Mouse (Mus musculus): ENCODE measurements around the gene Epb41l2. TPM values are rescaled to one million over a fixed set of nuclear protein-coding genes. Genes with fewer than 3 reads are reported as not detected.

The Epb41l2 gene
- polyA plus RNA-seq, 1 experiment from 2014 or later = 95.3 TPM

- Histone ChIP-seq H3K27me3 (ENCODE audit: control insufficient read depth, insufficient read depth, low read depth, low read length) (no peaks in the 10 kb centered on the region), H3K9me3 (ENCODE audit: control insufficient read depth, low read length) (no peaks in the 10 kb centered on the region), H3K36me3 (ENCODE audit: control insufficient read depth, insufficient read depth, low read length) (no peaks in the 10 kb centered on the region), H3K4me3 (ENCODE audit: low read length) (no peak within 1 kb of the TSS), H3K4me1 (replicated peaks; ENCODE audit: control insufficient read depth, insufficient read depth, low read length) (peaks cover 5% of the 10 kb centered on the region; the same call in 1 of the 2 replicates), H3K4me2 (ENCODE audit: low read depth, low read length) (no peak within 1 kb of the TSS), H3K9ac (ENCODE audit: low read length) (no peak within 1 kb of the TSS), H3K27ac (ENCODE audit: low read length) (no peak within 1 kb of the TSS)
- WGBS = 88% methylated on average over 10 of the region's 10 CpGs
- ATAC-seq (ENCODE audit: low read depth) = no peak
Observed at GRCm38 (mm10) chr10:25535891-25536331, 176.3 kb downstream of the Epb41l2 start, which contains the start of gene Smlr1. Gene Smlr1 (minus strand): TSS chr10:25536267.

- H3K4me2 ChIP-seq (ENCODE audit: low read depth, low read length) = no peak overlapping the region
- no peak overlapping the region for H3K27ac ChIP-seq (ENCODE audit: low read length)
- ATAC-seq (ENCODE audit: low read depth) = no peak
- peaks cover 3% of the 10 kb centered on the region; the same call in 1 of the 2 replicates for H3K4me1 ChIP-seq (replicated peaks; ENCODE audit: control insufficient read depth, insufficient read depth, low read length)
- H3K36me3 ChIP-seq (ENCODE audit: control insufficient read depth, insufficient read depth, low read length) = no peaks in the 10 kb centered on the region
- 84% methylated on average over 6 of the region's 6 CpGs for WGBS
- no peaks in the 10 kb centered on the region for H3K27me3 ChIP-seq (ENCODE audit: control insufficient read depth, insufficient read depth, low read depth, low read length)
- no peak overlapping the region for H3K4me3 ChIP-seq (ENCODE audit: low read length)
- no peak overlapping the region for H3K9ac ChIP-seq (ENCODE audit: low read length)
- no peaks in the 10 kb centered on the region for H3K9me3 ChIP-seq (ENCODE audit: control insufficient read depth, low read length)
Observed at GRCm38 (mm10) chr10:25536621-25537020, 177.0 kb downstream of the Epb41l2 start.

GRCm38 (mm10) chr10:25538738-25539137 lies 179.1 kb downstream of the Epb41l2 start:
- WGBS = 72% methylated on average over 1 of the region's 1 CpGs
- H3K9ac ChIP-seq (ENCODE audit: low read length) = no peak overlapping the region
- no peaks in the 10 kb centered on the region for H3K9me3 ChIP-seq (ENCODE audit: control insufficient read depth, low read length)
- no peak overlapping the region for H3K27ac ChIP-seq (ENCODE audit: low read length)
- H3K4me3 ChIP-seq (ENCODE audit: low read length) = no peak overlapping the region
- no peaks in the 10 kb centered on the region for H3K27me3 ChIP-seq (ENCODE audit: control insufficient read depth, insufficient read depth, low read depth, low read length)
- H3K4me1 ChIP-seq (replicated peaks; ENCODE audit: control insufficient read depth, insufficient read depth, low read length) = no peaks in the 10 kb centered on the region
- no peak overlapping the region for H3K4me2 ChIP-seq (ENCODE audit: low read depth, low read length)
- no peaks in the 10 kb centered on the region for H3K36me3 ChIP-seq (ENCODE audit: control insufficient read depth, insufficient read depth, low read length)
- ATAC-seq (ENCODE audit: low read depth) = no peak

- WGBS = 69% methylated on average over 4 of the region's 4 CpGs
- Histone ChIP-seq H3K4me1 (replicated peaks; ENCODE audit: control insufficient read depth, insufficient read depth, low read length) (no peaks in the 10 kb centered on the region), H3K27ac (ENCODE audit: low read length) (no peak overlapping the region)
Observed at GRCm38 (mm10) chr10:25539146-25539770, 179.7 kb downstream of the Epb41l2 start.

GRCm38 (mm10) chr10:25539771-25540168 lies 180.2 kb downstream of the Epb41l2 start:
- H3K36me3 ChIP-seq (ENCODE audit: control insufficient read depth, insufficient read depth, low read length) = no peaks in the 10 kb centered on the region
- no peak overlapping the region for H3K4me2 ChIP-seq (ENCODE audit: low read depth, low read length)
- no peak overlapping the region for H3K27ac ChIP-seq (ENCODE audit: low read length)
- H3K9ac ChIP-seq (ENCODE audit: low read length) = no peak overlapping the region
- H3K4me1 ChIP-seq (replicated peaks; ENCODE audit: control insufficient read depth, insufficient read depth, low read length) = no peaks in the 10 kb centered on the region
- ATAC-seq (ENCODE audit: low read depth) = no peak
- H3K4me3 ChIP-seq (ENCODE audit: low read length) = no peak overlapping the region
- H3K9me3 ChIP-seq (ENCODE audit: control insufficient read depth, low read length) = no peaks in the 10 kb centered on the region
- WGBS = 38% methylated on average over 6 of the region's 6 CpGs
- no peaks in the 10 kb centered on the region for H3K27me3 ChIP-seq (ENCODE audit: control insufficient read depth, insufficient read depth, low read depth, low read length)

More at GRCm38 (mm10) chr10:25539146-25539770, 179.7 kb downstream of the Epb41l2 start:
- H3K4me2 ChIP-seq (ENCODE audit: low read depth, low read length) = no peak overlapping the region
- no peaks in the 10 kb centered on the region for H3K27me3 ChIP-seq (ENCODE audit: control insufficient read depth, insufficient read depth, low read depth, low read length)
- ATAC-seq (ENCODE audit: low read depth) = no peak
- no peaks in the 10 kb centered on the region for H3K9me3 ChIP-seq (ENCODE audit: control insufficient read depth, low read length)
- no peaks in the 10 kb centered on the region for H3K36me3 ChIP-seq (ENCODE audit: control insufficient read depth, insufficient read depth, low read length)
- H3K4me3 ChIP-seq (ENCODE audit: low read length) = no peak overlapping the region
- H3K9ac ChIP-seq (ENCODE audit: low read length) = no peak overlapping the region

GRCm38 (mm10) chr10:25541097-25541496 lies 181.5 kb downstream of the Epb41l2 start:
- Histone ChIP-seq H3K4me2 (ENCODE audit: low read depth, low read length) (no peak overlapping the region), H3K27me3 (ENCODE audit: control insufficient read depth, insufficient read depth, low read depth, low read length) (no peaks in the 10 kb centered on the region), H3K9ac (ENCODE audit: low read length) (no peak overlapping the region), H3K4me1 (replicated peaks; ENCODE audit: control insufficient read depth, insufficient read depth, low read length) (no peaks in the 10 kb centered on the region), H3K27ac (ENCODE audit: low read length) (no peak overlapping the region), H3K36me3 (ENCODE audit: control insufficient read depth, insufficient read depth, low read length) (no peaks in the 10 kb centered on the region), H3K9me3 (ENCODE audit: control insufficient read depth, low read length) (no peaks in the 10 kb centered on the region), H3K4me3 (ENCODE audit: low read length) (no peak overlapping the region)
- WGBS = 90% methylated on average over 3 of the region's 3 CpGs
- ATAC-seq (ENCODE audit: low read depth) = no peak

GRCm38 (mm10) chr10:25552936-25553335 lies 193.3 kb downstream of the Epb41l2 start:
- H3K27ac ChIP-seq (ENCODE audit: low read length) = no peak overlapping the region
- H3K9me3 ChIP-seq (ENCODE audit: control insufficient read depth, low read length) = no peaks in the 10 kb centered on the region
- no peaks in the 10 kb centered on the region for H3K27me3 ChIP-seq (ENCODE audit: control insufficient read depth, insufficient read depth, low read depth, low read length)
- H3K4me3 ChIP-seq (ENCODE audit: low read length) = no peak overlapping the region
- no peak overlapping the region for H3K4me2 ChIP-seq (ENCODE audit: low read depth, low read length)
- H3K4me1 ChIP-seq (replicated peaks; ENCODE audit: control insufficient read depth, insufficient read depth, low read length) = no peaks in the 10 kb centered on the region
- ATAC-seq (ENCODE audit: low read depth) = no peak
- H3K36me3 ChIP-seq (ENCODE audit: control insufficient read depth, insufficient read depth, low read length) = no peaks in the 10 kb centered on the region
- no peak overlapping the region for H3K9ac ChIP-seq (ENCODE audit: low read length)
- 50% methylated on average over 4 of the region's 4 CpGs for WGBS

GRCm38 (mm10) chr10:25571319-25572240 lies 212.0 kb downstream of the Epb41l2 start:
- Histone ChIP-seq H3K9ac (ENCODE audit: low read length) (no peak overlapping the region), H3K4me1 (replicated peaks; ENCODE audit: control insufficient read depth, insufficient read depth, low read length) (no peaks in the 10 kb centered on the region), H3K9me3 (ENCODE audit: control insufficient read depth, low read length) (no peaks in the 10 kb centered on the region), H3K36me3 (ENCODE audit: control insufficient read depth, insufficient read depth, low read length) (no peaks in the 10 kb centered on the region), H3K27me3 (ENCODE audit: control insufficient read depth, insufficient read depth, low read depth, low read length) (no peaks in the 10 kb centered on the region), H3K4me3 (ENCODE audit: low read length) (no peak overlapping the region), H3K27ac (ENCODE audit: low read length) (no peak overlapping the region), H3K4me2 (ENCODE audit: low read depth, low read length) (no peak overlapping the region)
- no peak for ATAC-seq (ENCODE audit: low read depth)
- 66% methylated on average over 9 of the region's 9 CpGs for WGBS

Measured in lung, embryonic 16.5 days (tissue).